Mouse (Mus musculus) left cerebral cortex, adult 8-10 months (tissue): Measurements from ENCODE around the gene Hist1h3e. TPM values are rescaled to one million over a fixed set of nuclear protein-coding genes. Genes with fewer than 3 reads are reported as not detected.
"Not testable (repeated sequence)": the region's sequence is repeated elsewhere in the genome, so short reads cannot be mapped to it uniquely, and the experiment has no call there.

Source experiments
- DNase-seq, 2 experiments: peaks; one replicate each; pipeline ENCODE4 v3.0.0; 2022; ENCODE audit warnings: low spot score in 2 of 2
- total RNA-seq, 4 experiments: library from RNA; stranded (reverse); gene quantifications; 2 replicates each; pipeline ENCODE4 v1.2.4; 2022

Gene Hist1h3e
- 10 to 100 TPM; 43.6 to 61.8 (median 54.4) TPM for total RNA-seq

DNA sequence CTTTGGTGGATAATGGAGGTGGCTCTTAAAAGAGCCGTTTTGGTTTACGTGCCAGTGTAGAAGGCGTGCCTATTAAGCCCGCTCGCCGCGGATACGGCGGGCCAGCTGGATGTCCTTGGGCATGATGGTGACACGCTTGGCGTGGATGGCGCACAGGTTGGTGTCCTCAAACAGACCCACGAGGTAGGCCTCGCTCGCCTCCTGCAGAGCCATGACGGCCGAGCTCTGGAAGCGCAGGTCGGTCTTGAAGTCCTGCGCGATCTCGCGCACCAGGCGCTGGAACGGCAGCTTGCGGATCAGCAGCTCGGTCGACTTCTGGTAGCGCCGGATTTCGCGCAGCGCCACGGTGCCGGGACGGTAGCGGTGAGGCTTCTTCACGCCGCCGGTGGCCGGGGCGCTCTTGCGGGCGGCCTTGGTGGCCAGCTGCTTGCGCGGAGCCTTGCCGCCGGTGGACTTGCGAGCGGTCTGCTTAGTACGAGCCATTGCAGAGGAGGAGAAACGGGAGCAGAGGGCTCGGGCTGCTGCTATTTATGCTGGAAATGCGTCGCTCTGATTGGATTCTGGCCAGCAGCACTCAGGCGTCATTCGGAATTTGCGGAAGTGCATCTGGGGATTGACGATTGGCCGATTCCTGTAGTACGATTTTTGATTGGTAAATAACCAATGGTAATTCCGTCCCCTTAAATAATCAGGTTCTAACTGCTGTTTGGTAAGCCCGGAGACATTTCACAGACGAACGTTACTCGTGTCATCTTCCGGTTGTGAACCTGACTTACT, at the start of gene Hist1h3e:
TSS of gene Hist1h3e (minus strand) at position 487 of the 777 bp plus-strand sequence.
- DNase-seq: peak; percentile 91 to 94

- no peak for DNase-seq
These were observed 49.5 kb upstream of the Hist1h3e start for GRCm38 (mm10) chr13:23611638-23612037.

- no peak for DNase-seq
These were observed 48.2 kb upstream of the Hist1h3e start for GRCm38 (mm10) chr13:23610393-23610792.

DNA sequence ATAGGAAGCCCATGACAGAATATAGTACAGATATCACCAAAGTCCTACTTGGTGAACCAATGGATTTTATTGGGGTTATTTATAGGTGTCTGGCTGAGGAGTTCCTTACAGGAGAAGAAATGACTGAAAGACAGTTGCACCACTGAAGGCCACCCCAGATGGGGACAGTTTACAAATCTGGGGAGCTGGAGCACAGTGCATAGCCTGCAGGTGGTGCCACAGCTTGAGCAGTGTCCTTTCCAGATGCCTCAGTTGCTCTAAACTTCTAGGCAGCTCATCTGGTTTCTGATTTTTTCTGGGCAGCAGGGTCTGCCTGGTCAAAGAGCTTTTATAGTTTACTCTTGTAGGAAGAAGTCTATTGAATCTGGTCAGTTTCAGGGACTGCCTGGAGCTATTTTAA, 47.7 kb upstream of the Hist1h3e start:
- DNase-seq: no peak

GRCm38 (mm10) chr13:23609209-23609608, 47.0 kb upstream of the Hist1h3e start:
- no peak for DNase-seq

DNA sequence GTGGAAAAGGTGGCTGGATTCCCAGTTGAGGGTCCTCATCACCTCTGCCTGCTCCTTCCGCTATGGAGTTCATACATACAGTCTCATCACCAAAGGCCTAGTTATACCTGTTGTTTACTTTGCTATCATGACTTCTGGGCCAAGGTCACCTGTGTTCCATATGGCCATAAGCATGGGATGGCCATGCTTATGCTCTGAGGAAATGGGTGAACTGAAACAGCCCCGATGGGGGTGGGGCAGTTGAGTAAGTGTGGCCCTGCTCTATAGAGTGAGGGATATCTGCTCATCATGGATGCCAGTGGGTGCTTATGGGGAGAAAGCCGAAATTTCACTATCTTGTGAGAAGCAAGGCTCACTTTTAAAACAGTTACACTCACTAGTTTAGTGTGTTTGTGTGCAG, 42.9 kb upstream of the Hist1h3e start:
- no peak for DNase-seq

- DNase-seq: no peak
These were observed 42.3 kb upstream of the Hist1h3e start for GRCm38 (mm10) chr13:23604452-23604851.

DNA sequence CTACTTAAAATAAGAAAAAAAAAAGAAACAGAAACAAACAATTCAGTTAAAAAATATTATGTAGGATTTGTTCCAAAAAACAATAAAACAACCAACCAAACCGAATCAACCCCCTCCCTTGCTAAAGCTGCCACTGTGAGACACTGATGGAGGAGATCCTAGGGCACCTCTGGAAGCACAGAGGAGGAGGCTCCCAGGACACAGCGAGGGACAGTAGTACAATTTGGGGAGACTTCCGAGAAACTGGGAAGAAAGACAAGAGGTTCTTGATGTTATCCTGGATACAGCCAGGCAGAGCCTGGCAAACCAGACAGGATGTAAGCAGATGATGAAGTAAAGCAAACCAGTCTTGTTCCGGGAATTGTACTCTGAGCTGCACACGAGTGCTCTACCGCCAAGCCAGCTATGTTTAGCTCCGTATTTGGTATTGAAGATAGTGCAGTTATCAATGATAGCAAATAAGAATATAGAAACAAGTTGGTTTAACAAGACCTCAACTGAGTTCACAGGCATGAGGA, 41.1 kb upstream of the Hist1h3e start:
- no peak for DNase-seq

DNA sequence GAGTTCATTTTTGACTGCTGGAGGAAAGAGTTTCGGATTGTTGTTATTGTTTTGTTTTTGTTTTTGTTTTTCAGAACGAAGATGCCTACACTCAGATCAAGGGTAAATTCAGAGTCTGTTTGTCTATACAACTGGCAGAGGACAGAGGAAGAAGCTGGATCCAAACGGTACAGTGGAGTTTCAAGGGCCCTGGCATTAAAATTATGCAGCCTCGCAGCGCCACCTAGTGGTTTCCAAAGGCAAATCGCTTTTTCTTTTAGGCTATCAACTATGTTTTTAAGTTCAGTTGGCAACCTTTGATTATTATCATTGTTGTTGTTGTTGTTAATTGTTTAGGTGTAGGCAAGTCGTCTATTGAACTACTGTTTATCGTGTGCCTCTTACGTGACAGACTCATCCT, 35.8 kb upstream of the Hist1h3e start:
- DNase-seq: no peak

GRCm38 (mm10) chr13:23595622-23596372, 33.6 kb upstream of the Hist1h3e start:
- DNase-seq: no peak

GRCm38 (mm10) chr13:23595185-23595584, 33.0 kb upstream of the Hist1h3e start:
- no peak for DNase-seq

DNA sequence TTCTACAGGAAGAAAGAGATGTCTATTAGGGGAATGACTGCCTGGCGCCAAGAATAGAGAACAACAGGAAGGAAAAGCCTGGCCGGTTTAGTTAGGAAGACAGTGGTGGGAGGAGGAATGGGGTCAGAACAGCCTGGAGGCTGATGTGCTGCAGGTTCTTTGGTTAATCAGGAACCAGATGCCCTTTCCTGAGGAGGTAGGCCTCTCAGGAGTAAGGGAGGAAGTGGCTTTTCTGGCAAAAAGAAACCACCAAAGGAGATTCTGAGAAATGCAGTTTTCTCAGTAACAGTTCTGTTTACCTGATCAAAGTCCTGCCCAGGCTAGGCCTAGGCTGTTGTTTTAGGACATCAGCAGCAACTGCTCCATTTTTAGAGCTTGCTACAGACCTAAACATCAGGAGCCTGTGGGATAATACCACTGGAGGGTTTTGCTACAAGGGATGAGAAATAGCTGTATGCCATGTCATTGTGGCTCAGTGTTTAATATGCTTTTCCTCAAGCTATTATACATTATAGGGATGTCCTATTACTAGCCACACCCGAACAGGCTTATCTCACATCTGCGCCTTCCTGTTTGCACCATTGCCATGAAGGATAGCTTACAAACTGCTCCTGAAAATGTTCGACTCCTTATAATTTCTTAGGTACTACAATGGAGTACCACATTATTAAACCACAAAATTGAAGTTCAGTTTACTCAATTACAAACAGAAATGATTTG, 31.0 kb upstream of the Hist1h3e start:
- DNase-seq: no peak

- DNase-seq: no peak
These were observed 30.4 kb upstream of the Hist1h3e start for GRCm38 (mm10) chr13:23592614-23593013.

- DNase-seq: not testable (repeated sequence)
These were observed 29.7 kb upstream of the Hist1h3e start for GRCm38 (mm10) chr13:23591886-23592285.

GRCm38 (mm10) chr13:23591206-23591605, 29.0 kb upstream of the Hist1h3e start:
- DNase-seq: no peak

- no peak for DNase-seq
These were observed 24.7 kb upstream of the Hist1h3e start for GRCm38 (mm10) chr13:23586940-23587225.

- DNase-seq: no peak
These were observed 24.1 kb upstream of the Hist1h3e start for GRCm38 (mm10) chr13:23586099-23586939.

DNA sequence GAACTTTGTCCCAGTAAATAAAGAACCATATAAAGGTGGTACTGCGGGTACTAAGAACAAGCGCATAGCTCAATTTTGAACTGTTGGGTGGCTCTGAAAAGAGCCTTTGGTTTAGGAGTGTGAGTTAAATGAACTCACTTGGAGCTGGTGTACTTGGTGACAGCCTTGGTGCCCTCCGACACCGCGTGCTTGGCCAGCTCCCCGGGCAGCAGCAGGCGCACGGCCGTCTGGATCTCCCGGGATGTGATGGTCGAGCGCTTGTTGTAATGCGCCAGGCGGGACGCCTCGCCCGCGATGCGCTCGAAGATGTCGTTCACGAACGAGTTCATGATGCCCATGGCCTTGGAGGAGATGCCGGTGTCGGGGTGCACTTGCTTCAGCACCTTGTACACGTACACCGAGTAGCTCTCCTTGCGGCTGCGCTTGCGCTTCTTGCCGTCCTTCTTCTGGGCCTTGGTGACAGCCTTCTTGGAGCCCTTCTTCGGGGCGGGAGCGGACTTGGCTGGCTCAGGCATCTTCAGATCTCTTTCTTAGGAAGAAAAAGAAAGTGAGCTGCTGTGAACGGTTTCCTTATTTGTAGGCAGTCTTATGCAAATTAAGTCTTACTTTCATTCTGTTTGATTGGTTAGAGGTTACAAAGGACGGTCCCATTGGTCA, 23.4 kb upstream of the Hist1h3e start:
- DNase-seq: peak; percentile 51 to 71

GRCm38 (mm10) chr13:23585029-23585441, 22.9 kb upstream of the Hist1h3e start:
- peak; percentile 51 to 66 for DNase-seq

GRCm38 (mm10) chr13:23584331-23584730, 22.2 kb upstream of the Hist1h3e start:
- DNase-seq: no peak
